Mouse (Mus musculus) kidney, adult 2 months (tissue): ENCODE measurements around the gene Scaf11.

Source experiments
- CTCF ChIP-seq: fragments of 200-500 bp; conservative IDR thresholded peaks from 2 replicates; pipeline ENCODE4 v1.5.1; 2011; ENCODE audit warnings: low read depth, mild to moderate bottlenecking, control low read depth, low read length, moderate library complexity, mixed read lengths; ENCODE audit not compliant: insufficient read depth, insufficient read length
- POLR2A ChIP-seq: fragments of 200-500 bp; IDR thresholded peaks from one replicate; pipeline ENCODE4 v1.6.1; 2011; ENCODE audit warnings: low read depth, low read length, control low read depth

GRCm38 (mm10) chr15:96456651-96457337, 3.8 kb downstream of the Scaf11 start:
- TF ChIP-seq POLR2A (no peak), CTCF (no peak)
